Mouse (Mus musculus) kidney, postnatal 36 days (tissue): ENCODE measurements around the gene Cysrt1.
A peak's percentile ranks its signal among the peaks of the same experiment; 100 is the strongest.

Experiments used
- DNase-seq, 2 experiments: peaks; one replicate each; pipeline ENCODE4 v3.0.0; 2021 to 2022; ENCODE audit warnings: mixed read lengths in 2 of 2

Cysrt1 gene

GRCm38 (mm10) chr2:25242101-25242506, at the start of gene Cysrt1, which contains the start of gene Rnf208:
Gene Cysrt1, minus strand, starts transcription at chr2:25242452.
Gene Rnf208, plus strand, starts transcription at chr2:25242255.
- DNase-seq = peak in 1 of 2 experiments; percentile 50

GRCm38 (mm10) chr2:25291184-25292053, 49.2 kb upstream of the Cysrt1 start:
- peak in 1 of 2 experiments; percentile 51 for DNase-seq

- peak in 1 of 2 experiments; percentile 47 for DNase-seq
These were observed 48.5 kb upstream of the Cysrt1 start for GRCm38 (mm10) chr2:25290816-25291130.

DNA sequence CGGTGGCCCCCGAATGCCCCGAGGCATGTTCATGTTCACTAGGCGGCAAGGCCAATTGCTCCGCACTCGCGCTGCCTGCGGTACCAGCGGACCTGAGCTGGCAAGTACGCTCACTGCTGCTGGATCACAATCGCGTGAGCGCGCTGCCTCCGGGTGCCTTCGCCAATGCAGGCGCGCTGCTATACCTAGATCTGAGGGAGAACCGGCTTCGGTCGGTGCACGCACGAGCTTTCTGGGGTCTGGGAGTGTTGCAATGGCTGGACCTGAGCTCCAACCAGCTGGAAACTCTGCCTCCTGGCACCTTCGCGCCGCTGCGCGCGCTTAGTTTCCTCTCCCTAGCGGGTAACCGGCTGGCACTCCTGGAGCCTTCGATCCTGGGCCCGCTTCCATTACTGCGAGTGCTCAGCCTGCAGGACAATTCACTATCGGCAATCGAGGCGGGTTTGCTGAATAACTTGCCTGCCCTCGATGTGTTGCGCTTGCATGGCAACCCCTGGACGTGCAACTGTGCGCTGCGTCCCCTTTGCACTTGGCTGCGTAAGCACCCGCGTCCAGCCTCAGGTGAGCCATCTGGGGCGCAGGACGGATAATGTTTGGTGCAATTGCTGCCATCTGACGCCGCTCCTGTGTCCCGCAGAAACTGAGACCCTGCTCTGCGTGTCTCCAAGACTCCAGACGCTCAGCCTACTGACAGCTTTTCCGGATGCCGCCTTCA, 48.0 kb upstream of the Cysrt1 start:
- DNase-seq = peak; percentile 29 to 50

- DNase-seq = peak; percentile 83 to 84
These were observed 47.4 kb upstream of the Cysrt1 start, which contains the start of gene Lrrc26 for GRCm38 (mm10) chr2:25289651-25290050. Gene Lrrc26, plus strand, starts transcription at chr2:25289915.

GRCm38 (mm10) chr2:25288734-25289345, 46.6 kb upstream of the Cysrt1 start:
- no peak for DNase-seq

GRCm38 (mm10) chr2:25287927-25288649, 45.8 kb upstream of the Cysrt1 start, which contains the start of gene Tmem210:
Gene Tmem210, plus strand, starts transcription at chr2:25288145.
- DNase-seq = no peak

DNA sequence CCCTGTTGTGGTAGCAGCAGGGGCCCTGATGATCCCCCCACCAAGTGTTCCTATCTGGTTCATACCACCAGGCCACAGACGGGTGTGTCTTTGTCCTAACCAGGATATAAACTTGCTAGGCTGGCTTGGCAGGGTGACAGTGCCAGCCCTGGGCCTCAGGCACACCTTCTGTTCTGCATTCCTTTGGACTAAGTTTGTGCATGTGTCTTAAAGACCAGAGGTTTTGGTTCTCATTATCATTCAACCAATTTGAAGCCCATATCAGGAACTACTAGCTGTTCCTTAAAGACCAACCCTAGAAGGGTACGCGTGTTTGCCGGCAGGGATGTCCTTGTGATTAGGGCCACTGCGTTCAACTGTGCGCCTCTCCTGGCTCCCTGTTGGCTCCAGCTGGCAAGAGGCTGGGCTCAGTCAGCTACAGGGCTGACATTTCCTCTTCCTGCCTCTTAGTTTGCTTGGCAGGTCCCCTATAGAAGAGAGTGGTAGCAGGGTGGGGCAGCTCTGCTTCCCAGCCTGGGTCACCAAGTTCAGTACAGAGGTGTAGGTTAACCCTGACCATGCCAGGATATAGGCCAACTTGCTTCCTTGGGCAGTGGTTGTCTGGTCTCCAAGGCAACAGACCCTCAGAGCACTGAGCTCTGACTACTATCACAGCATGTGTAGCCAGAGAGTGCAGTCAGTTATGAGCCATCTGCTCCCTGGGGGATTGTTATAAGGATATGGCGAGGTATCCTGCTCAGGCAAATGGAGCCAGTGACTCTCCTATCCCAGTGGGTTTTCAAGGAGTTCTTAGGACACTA, 44.8 kb upstream of the Cysrt1 start:
- peak; percentile 45 to 61 for DNase-seq

GRCm38 (mm10) chr2:25286314-25286713, 44.1 kb upstream of the Cysrt1 start:
- no peak for DNase-seq

- DNase-seq = no peak
These were observed 43.3 kb upstream of the Cysrt1 start for GRCm38 (mm10) chr2:25285551-25285950.

GRCm38 (mm10) chr2:25278928-25279882, 37.0 kb upstream of the Cysrt1 start:
- DNase-seq = peak; percentile 86 to 94

DNA sequence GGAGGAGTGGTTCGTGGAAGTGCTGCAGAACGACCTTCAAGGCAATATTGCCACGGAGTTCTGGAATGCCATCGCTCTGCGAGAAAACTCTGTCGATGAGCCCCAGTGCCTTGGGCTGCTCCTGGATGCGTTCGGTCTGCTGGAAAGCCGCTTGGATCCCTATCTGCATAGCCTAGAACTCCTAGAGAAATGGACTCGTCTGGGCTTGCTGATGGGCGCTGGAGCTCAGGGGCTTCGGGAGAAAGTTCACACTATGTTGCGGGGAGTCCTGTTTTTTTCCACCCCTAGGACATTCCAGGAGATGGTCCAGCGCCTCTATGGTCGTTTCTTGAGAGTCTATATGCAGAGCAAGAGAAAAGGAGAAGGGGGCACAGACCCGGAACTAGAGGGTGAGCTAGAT, 30.8 kb upstream of the Cysrt1 start:
- no peak for DNase-seq

GRCm38 (mm10) chr2:25272515-25272914, 30.3 kb upstream of the Cysrt1 start:
- DNase-seq = no peak

DNA sequence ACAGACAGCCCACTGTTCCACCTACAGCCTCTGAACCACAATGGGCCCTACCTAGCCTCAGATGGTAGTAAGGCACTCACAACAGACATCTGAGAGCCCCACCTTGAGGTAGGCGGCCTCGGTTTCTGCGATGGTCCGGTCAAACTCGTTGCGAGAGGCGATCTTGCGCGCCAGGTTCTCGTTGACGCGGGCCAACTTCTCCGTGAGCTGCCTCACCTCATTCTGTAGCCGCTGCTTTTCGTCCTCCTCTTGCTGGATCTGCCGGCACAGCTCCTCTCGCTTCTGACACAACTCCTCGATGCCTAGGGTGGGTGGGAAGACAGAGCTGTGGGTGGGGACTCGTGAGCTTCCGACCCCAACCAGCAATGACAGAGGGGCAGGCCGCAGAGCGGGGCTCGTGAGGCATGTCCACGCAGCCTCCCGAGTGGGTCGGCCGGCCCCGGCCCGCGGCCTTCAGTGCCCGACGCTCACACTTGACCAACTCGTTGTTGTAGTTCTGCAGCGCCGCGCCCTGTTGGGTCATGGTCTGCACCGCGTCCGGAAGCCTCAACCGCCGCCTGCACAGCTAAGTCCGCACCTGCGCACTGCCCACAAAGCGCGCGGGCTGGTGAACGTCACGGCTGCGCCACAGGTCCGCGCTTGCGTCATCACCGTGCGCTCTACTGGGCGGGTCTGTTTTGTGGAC, 29.7 kb upstream of the Cysrt1 start, which contains the start of the genes Ssna1 and Anapc2:
Ssna1 (minus strand) TSS at position 612 of the 685 bp plus-strand sequence.
Anapc2 (plus strand) TSS at position 652 of the 685 bp plus-strand sequence.
- peak; percentile 97 to 99 for DNase-seq

- no peak for DNase-seq
These were observed 25.6 kb upstream of the Cysrt1 start for GRCm38 (mm10) chr2:25267746-25268309.

DNA sequence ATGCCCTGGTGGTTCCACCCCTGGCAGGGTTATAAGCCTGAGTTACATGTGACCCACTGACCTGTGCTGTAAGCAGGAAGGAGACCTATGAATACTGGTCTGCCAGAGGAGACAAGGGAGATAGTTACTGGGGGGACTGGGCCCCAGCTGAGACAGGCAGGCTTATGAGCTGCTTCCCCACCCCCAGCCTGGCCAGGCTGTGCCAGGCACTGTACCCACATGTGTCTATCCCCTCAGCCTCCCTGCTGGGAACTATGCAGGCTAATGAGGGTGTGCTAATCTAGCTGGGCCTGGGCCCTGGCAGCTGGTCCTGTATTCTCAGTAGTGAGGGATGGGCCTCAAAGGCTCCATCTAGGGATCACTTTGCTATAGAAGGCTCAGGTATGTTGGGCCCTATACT, 25.0 kb upstream of the Cysrt1 start:
- DNase-seq = no peak

- DNase-seq = peak; percentile 83 to 85
These were observed 24.5 kb upstream of the Cysrt1 start for GRCm38 (mm10) chr2:25266720-25267119.

DNA sequence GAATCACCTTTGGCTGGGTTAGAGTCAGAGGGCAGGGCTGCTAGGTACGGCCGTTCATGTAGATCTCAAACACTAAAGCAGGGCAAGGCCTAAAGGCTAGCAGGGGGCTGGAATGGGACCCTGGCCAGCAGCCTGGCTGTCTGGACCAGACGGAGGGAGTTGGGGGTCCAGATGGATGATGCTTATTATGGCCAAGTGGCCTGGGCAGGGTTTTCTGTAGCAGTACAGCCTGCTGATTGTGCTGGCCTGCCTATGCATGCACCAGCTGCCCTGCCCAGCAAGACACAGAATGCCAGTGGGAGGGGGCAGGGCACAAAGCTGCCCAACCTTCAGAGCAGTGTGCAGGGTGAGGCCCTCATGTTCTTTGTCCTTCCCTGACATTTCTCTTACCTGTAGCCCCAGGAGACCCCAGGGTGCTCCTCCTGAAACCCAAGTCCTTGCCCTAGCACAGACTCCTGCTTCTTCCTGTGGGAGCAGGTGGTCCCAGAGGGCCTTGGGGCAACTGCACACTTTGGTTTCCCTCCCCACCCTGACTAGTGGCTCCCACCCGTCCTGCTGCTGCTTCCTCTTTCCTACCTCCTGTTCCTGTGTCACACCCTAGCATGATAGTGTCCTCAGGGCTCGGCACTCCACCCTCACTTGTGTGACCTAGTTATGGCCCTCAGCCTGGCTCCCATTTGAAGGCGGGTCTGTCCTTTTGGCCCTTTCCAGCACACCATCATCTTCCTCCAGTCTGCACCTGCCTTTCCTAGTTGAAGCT, 23.8 kb upstream of the Cysrt1 start:
- peak; percentile 66 to 68 for DNase-seq
